Mouse (Mus musculus) intestine, embryonic 16.5 days (tissue): Measurements from ENCODE around the gene Lmbrd1. TPM values are rescaled to one million over a fixed set of nuclear protein-coding genes. Genes with fewer than 3 reads are reported as not detected.
"Not testable (repeated sequence)": the region's sequence is repeated elsewhere in the genome, so short reads cannot be mapped to it uniquely, and the experiment has no call there.

Experiments
- ATAC-seq: fragments of 200-750 bp; cut with Nextera tagmentation; 2 replicates; pipeline ENCODE4 v1.8.0; 2017; ENCODE audit warnings: moderate TSS enrichment, moderate library complexity
- H3K27ac ChIP-seq: fragments of 300-500 bp; sonication (generic); 2 replicates; pipeline ENCODE4 v1.5.1; 2014; ENCODE audit warnings: mild to moderate bottlenecking, low read length
- H3K27me3 ChIP-seq: fragments of 300-500 bp; sonication (generic); replicated peaks from 2 replicates; pipeline ENCODE4 v1.6.1; 2014; ENCODE audit warnings: low read length, control low read depth, mixed read lengths; ENCODE audit not compliant: control insufficient read depth, insufficient read depth
- H3K36me3 ChIP-seq: fragments of 300-500 bp; sonication (generic); 2 replicates; pipeline ENCODE4 v1.6.1; 2014; ENCODE audit warnings: low read length, control low read depth; ENCODE audit not compliant: control insufficient read depth, insufficient read depth
- H3K4me1 ChIP-seq: fragments of 300-500 bp; sonication (generic); 2 replicates; pipeline ENCODE4 v1.6.1; 2014; ENCODE audit warnings: low read length, control low read depth, mixed read lengths; ENCODE audit not compliant: control insufficient read depth, insufficient read depth
- H3K4me2 ChIP-seq: fragments of 300-500 bp; sonication (generic); 2 replicates; pipeline ENCODE4 v1.6.1; 2014; ENCODE audit warnings: low read depth, low read length, control low read depth
- H3K4me3 ChIP-seq: fragments of 300-500 bp; sonication (generic); 2 replicates; pipeline ENCODE4 v1.5.1; 2014; ENCODE audit warnings: mild to moderate bottlenecking, low read length
- H3K9ac ChIP-seq: fragments of 300-500 bp; sonication (generic); 2 replicates; pipeline ENCODE4 v1.6.1; 2014; ENCODE audit warnings: low read depth, low read length
- H3K9me3 ChIP-seq: fragments of 300-500 bp; sonication (generic); 2 replicates; pipeline ENCODE4 v1.6.1; 2016; ENCODE audit warnings: low read length, control low read depth; ENCODE audit not compliant: control insufficient read depth
- WGBS: fragments of 180-500 bp; shearing (Covaris S2); extraction: QIAGEN DNeasy Blood & Tissue Kit; methylation state at CpG from one replicate; pipeline ENCODE4 v1.1.7; 2014; 5-methylcytosine and 5-hydroxymethylcytosine counted together
- polyA plus RNA-seq: library from polyadenylated mRNA; unstranded; fragments of >200 nt; fragmentation: Nextera tagmentation; extraction: Ambion mirVana; gene quantifications from 2 replicates; pipeline ENCODE4 v1.2.1, GENCODE M21; 2015

The Lmbrd1 gene
- polyA plus RNA-seq, 1 experiment from 2014 or later: 36.5 TPM

DNA sequence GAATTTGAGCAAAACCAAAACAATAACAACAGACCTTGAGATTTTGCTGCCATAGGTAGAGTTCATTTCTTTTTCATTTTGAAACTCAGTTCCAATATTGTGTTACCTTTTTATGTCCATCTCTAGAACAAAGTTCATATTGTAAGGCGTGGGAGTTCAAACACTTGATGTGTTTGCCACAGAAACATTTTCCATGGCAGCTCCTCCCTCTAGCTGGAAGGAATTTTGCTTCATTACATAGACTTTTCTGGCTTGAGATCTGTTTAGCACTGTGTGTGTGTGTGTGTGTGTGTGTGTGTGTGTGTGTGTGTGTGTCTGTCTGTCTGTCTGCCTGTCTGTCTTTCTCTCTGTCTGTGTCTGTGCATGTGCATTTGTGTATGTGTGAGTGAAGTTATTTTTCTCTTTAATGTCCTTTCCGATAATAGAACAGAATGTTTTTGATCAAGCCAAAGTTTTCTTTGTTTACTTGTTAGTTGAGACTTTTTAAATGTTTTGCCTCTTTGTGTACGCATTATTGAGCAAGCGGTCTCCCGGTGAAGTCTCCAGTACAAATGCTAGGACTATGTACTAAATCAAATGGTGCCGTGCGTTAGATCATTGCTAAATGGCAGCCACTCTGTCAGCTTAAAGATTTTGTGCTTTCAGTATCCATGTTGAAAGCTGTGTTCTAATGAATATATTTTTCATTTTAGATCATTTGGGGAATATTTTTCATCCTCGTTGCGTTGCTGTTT is 64.9 kb downstream of the Lmbrd1 start:
- no peaks in the 10 kb centered on the region for H3K9me3 ChIP-seq
- 87% methylated on average over 9 of the region's 9 CpGs for WGBS

DNA sequence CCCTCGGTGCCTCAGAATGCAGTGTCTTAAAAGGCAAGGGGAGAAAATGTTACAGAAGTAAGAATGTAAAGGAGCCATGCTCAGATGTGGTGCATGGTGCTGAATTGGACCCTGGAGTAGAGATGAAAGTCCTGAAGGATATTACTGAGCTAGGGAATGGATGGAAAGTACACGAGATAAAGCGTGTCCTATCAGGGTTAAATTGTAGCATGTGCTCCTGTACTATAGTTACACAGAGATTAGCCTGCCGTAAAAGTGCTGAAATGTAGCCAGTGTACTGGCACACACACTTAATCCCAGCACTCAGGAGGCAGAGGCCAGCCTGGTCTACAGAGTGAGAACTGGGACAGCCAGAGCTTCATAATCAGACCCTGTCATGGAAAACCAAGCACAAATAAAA is 74.3 kb downstream of the Lmbrd1 start:
- Histone ChIP-seq H3K4me2 (no peak overlapping the region), H3K36me3 (no peaks in the 10 kb centered on the region), H3K4me1 (no peaks in the 10 kb centered on the region), H3K4me3 (no peak overlapping the region), H3K9ac (no peak overlapping the region), H3K27me3 (no peaks in the 10 kb centered on the region), H3K27ac (no peak overlapping the region), H3K9me3 (no peaks in the 10 kb centered on the region)
- 69% methylated on average over 4 of the region's 4 CpGs for WGBS
- ATAC-seq: peak; percentile 98

More for the DNA sequence above, 64.9 kb downstream of the Lmbrd1 start:
- Histone ChIP-seq H3K36me3 (no peaks in the 10 kb centered on the region), H3K27me3 (no peaks in the 10 kb centered on the region), H3K4me2 (no peak overlapping the region), H3K27ac (no peak overlapping the region), H3K4me3 (no peak overlapping the region), H3K4me1 (no peaks in the 10 kb centered on the region), H3K9ac (no peak overlapping the region)
- no peak for ATAC-seq

- Histone ChIP-seq H3K36me3 (no peaks in the 10 kb centered on the region; the same call in 1 of the 2 replicates), H3K27ac (no peak overlapping the region), H3K9ac (no peak overlapping the region), H3K4me1 (no peaks in the 10 kb centered on the region), H3K4me2 (no peak overlapping the region), H3K27me3 (no peaks in the 10 kb centered on the region), H3K4me3 (no peak overlapping the region), H3K9me3 (no peaks in the 10 kb centered on the region)
- no peak for ATAC-seq
- 80% methylated on average over 8 of the region's 8 CpGs for WGBS
These were observed 80.1 kb downstream of the Lmbrd1 start for GRCm38 (mm10) chr1:24758516-24758915.

DNA sequence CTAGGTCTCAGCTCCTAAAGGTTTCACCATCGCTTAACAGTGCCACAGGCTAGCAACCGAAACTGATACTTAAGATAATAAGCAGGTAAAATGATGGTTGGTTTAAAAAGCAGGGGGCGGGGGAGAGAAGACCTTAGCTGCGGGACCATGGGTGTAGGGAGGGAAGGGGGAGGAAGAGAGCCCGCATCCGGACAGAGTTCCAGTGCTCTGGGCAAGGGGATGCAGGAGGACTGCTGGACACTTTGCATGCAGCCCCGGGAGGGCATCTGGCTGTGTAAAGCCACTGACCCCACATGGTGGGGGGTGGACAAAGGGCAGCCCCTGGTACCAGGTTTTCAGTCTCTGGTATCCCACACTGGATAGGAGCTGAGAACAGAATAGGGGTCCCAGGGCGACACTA is 88.0 kb downstream of the Lmbrd1 start:
- no peak overlapping the region for H3K27ac ChIP-seq
- no peaks in the 10 kb centered on the region for H3K27me3 ChIP-seq
- no peak for ATAC-seq
- no peaks in the 10 kb centered on the region; the same call in 1 of the 2 replicates for H3K36me3 ChIP-seq
- H3K4me2 ChIP-seq: no peak overlapping the region
- no peak overlapping the region for H3K9ac ChIP-seq
- no peaks in the 10 kb centered on the region for H3K9me3 ChIP-seq
- WGBS: 82% methylated on average over 8 of the region's 8 CpGs
- H3K4me1 ChIP-seq: no peaks in the 10 kb centered on the region
- no peak overlapping the region for H3K4me3 ChIP-seq

GRCm38 (mm10) chr1:24767197-24767596 is 88.8 kb downstream of the Lmbrd1 start:
- H3K27me3 ChIP-seq, H3K27ac ChIP-seq, H3K4me3 ChIP-seq, H3K9ac ChIP-seq, H3K4me1 ChIP-seq, H3K36me3 ChIP-seq, H3K4me2 ChIP-seq, ATAC-seq, H3K9me3 ChIP-seq: not testable (repeated sequence)
- 87% methylated on average over 3 of the region's 3 CpGs for WGBS

GRCm38 (mm10) chr1:24773642-24774041 is 95.2 kb downstream of the Lmbrd1 start:
- no peaks in the 10 kb centered on the region for H3K4me1 ChIP-seq
- WGBS: 80% methylated on average over 2 of the region's 2 CpGs
- H3K9ac ChIP-seq: no peak overlapping the region
- H3K27ac ChIP-seq: no peak overlapping the region
- no peaks in the 10 kb centered on the region for H3K9me3 ChIP-seq
- ATAC-seq: no peak
- no peak overlapping the region for H3K4me3 ChIP-seq
- no peak overlapping the region for H3K4me2 ChIP-seq
- no peaks in the 10 kb centered on the region for H3K27me3 ChIP-seq
- no peaks in the 10 kb centered on the region for H3K36me3 ChIP-seq

GRCm38 (mm10) chr1:24776576-24776975 is 98.1 kb downstream of the Lmbrd1 start:
- 80% methylated on average over 2 of the region's 2 CpGs for WGBS
- Histone ChIP-seq H3K27me3 (no peaks in the 10 kb centered on the region), H3K4me2 (no peak overlapping the region), H3K9ac (no peak overlapping the region), H3K27ac (no peak overlapping the region), H3K4me3 (no peak overlapping the region), H3K4me1 (no peaks in the 10 kb centered on the region), H3K36me3 (no peaks in the 10 kb centered on the region), H3K9me3 (no peaks in the 10 kb centered on the region)
- ATAC-seq: no peak

- no peak overlapping the region for H3K9ac ChIP-seq
- H3K36me3 ChIP-seq: no peaks in the 10 kb centered on the region
- H3K4me3 ChIP-seq: no peak overlapping the region
- no peak overlapping the region for H3K27ac ChIP-seq
- no peaks in the 10 kb centered on the region for H3K27me3 ChIP-seq
- H3K9me3 ChIP-seq: no peaks in the 10 kb centered on the region
- H3K4me1 ChIP-seq: no peaks in the 10 kb centered on the region
- no peak overlapping the region for H3K4me2 ChIP-seq
- WGBS: 92% methylated on average over 6 of the region's 6 CpGs
- ATAC-seq: no peak
These were observed 114.7 kb downstream of the Lmbrd1 start for GRCm38 (mm10) chr1:24793168-24793567.

- not testable (repeated sequence) for H3K27ac ChIP-seq, H3K4me2 ChIP-seq, H3K27me3 ChIP-seq, ATAC-seq, H3K9me3 ChIP-seq, H3K36me3 ChIP-seq, H3K4me1 ChIP-seq, H3K9ac ChIP-seq, H3K4me3 ChIP-seq
- WGBS: 97% methylated on average over 19 of the region's 21 CpGs
These were observed 129.5 kb downstream of the Lmbrd1 start for GRCm38 (mm10) chr1:24807971-24808370.
